Mouse (Mus musculus) testis, adult 2 months (tissue): ENCODE data around the gene Lrmda.

Experiments used
- CTCF ChIP-seq: fragments of 200-500 bp; IDR thresholded peaks from 2 replicates; pipeline ENCODE4 v1.5.1; 2012; ENCODE audit warnings: low read depth, mild to moderate bottlenecking, inconsistent platforms, low read length, moderate library complexity; ENCODE audit not compliant: control insufficient read depth, insufficient read depth, insufficient replicate concordance
- POLR2A ChIP-seq: fragments of 200-500 bp; IDR thresholded peaks from 2 replicates; pipeline ENCODE4 v1.6.1; 2012; ENCODE audit warnings: low read depth, mild to moderate bottlenecking, inconsistent platforms, low read length, moderate library complexity; ENCODE audit not compliant: control insufficient read depth

- TF ChIP-seq POLR2A (no peak), CTCF (no peak)
Measured at GRCm38 (mm10) chr14:23078719-23079118, 1059.2 kb downstream of the Lrmda start.
